16 mouse cellular contexts compared by ENCODE assay signal in the genomic region with DNA sequence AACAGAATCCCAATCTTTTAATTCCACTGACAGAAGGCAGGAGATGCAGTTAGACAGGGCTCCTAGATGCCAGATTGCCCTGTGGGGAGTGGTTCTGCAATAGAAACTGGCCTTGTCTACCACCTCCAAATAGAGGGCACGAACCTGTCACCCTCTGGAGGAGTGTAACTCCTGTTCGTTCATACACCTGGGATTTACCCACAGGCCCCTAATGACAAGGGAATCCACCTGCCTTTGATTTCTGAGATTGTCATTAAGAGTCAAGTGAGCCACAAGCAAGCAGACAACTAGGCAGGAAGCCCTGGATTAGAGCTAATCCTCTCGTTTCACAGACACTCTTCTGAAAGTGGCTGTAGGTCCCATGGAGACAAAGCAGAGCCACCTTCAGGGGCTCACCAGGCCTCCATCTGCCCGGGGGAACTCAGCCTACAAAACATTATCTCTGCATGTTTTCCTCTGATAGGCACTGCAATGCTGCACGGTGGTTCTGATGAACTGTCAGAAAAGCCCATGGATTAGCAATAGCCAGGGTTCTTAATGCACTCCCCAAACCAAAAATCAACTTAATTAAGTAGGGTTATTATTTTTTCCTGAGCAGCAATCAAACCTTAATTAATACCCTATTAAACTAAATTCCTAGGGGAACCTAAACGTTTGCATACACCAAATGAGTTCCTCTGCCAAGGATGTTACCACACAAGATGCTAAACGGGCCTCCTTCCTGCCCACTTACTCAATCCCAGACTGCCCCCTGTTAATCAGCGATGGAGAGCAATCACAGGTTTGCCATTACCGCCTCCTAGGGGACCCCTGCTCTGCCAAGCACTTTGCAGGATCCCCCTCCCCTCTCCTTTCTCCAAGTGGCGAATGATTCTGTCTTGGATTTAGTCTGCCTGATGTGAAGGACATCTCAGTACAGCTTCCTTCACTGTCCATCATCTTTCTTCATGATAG.
A peak's percentile ranks its signal among the peaks of the same experiment; 100 is the strongest.
DNase-seq lines count a peak whose midpoint lies in the region; ATAC-seq lines count a peak whose summit lies in the region.
"Had no signal": no experiment of that assay in that cellular context is flagged by ENCODE, and none has a peak within 500 bp of the region (broad histone marks: within the 10 kb centered on the region; RNA-seq: fewer than 3 reads in every experiment).

No protein-coding gene starts in this region.

- peak overlapping the region; percentile 61 for H3K4me2 ChIP-seq in heart, embryonic 14.5 days (ENCODE audit: low read length)
- H3K4me2 ChIP-seq in midbrain, embryonic 11.5 days, result no peak overlapping the region
- H3K4me2 ChIP-seq in midbrain, embryonic 13.5 days (replicated peaks), result no peak overlapping the region

- H3K27ac ChIP-seq in heart, embryonic 14.5 days (replicated peaks in 1 of 2; ENCODE audit: control insufficient read depth in 1 of 2, insufficient read depth in 1 of 2, low read depth in 2 of 2, low read length in 2 of 2), result peak overlapping the region; percentile 22 to 77; a peak in 3 of 4 replicates
- H3K27ac ChIP-seq in midbrain, embryonic 10.5 days (replicated peaks), result peak overlapping the region; percentile 33; the same call in 1 of the 2 replicates
- H3K27ac ChIP-seq in midbrain, embryonic 11.5 days (ENCODE audit: low read depth, low read length), result no peak overlapping the region
- peak overlapping the region; percentile 52 for H3K27ac ChIP-seq in midbrain, embryonic 13.5 days
- H3K27ac ChIP-seq: liver, embryonic 14.5 days had no signal

- H3K9me3 ChIP-seq in heart, embryonic 14.5 days (ENCODE audit: control insufficient read depth, low read length), result no peaks in the 10 kb centered on the region
- no peaks in the 10 kb centered on the region for H3K9me3 ChIP-seq in midbrain, embryonic 10.5 days (replicated peaks)
- H3K9me3 ChIP-seq in midbrain, embryonic 11.5 days (ENCODE audit: control insufficient read depth, low read length), result no peaks in the 10 kb centered on the region
- H3K9me3 ChIP-seq in midbrain, embryonic 13.5 days, result no peaks in the 10 kb centered on the region
- H3K9me3 ChIP-seq: G1E had no signal

- peaks cover 14 to 23% of the 10 kb centered on the region in 2 experiments for H3K4me1 ChIP-seq in heart, embryonic 14.5 days (ENCODE audit: control insufficient read depth in 2 of 2, insufficient read depth in 2 of 2, low read length in 2 of 2)
- H3K4me1 ChIP-seq in midbrain, embryonic 10.5 days, result peaks cover 32% of the 10 kb centered on the region
- peaks cover 8% of the 10 kb centered on the region; the same call in 1 of the 2 replicates for H3K4me1 ChIP-seq in midbrain, embryonic 11.5 days (ENCODE audit: control insufficient read depth, insufficient read depth, low read length)
- peaks cover 53% of the 10 kb centered on the region for H3K4me1 ChIP-seq in midbrain, embryonic 13.5 days (replicated peaks)

- no peak for ATAC-seq in heart, embryonic 14.5 days (ENCODE audit: insufficient number of reproducible peaks, insufficient read depth, low FRiP score, low read depth)
- no peak for ATAC-seq in midbrain, embryonic 11.5 days (ENCODE audit: low FRiP score)
- peak; percentile 81 for ATAC-seq in midbrain, embryonic 13.5 days

- H3K4me3 ChIP-seq in heart, embryonic 14.5 days (ENCODE audit: control insufficient read depth in 1 of 2, insufficient read depth in 1 of 2, low read depth in 1 of 2, low read length in 2 of 2), result peak overlapping the region; percentile 47 to 61
- H3K4me3 ChIP-seq in midbrain, embryonic 10.5 days, result no peak overlapping the region
- no peak overlapping the region for H3K4me3 ChIP-seq in midbrain, embryonic 11.5 days (ENCODE audit: low read depth, low read length)
- no peak overlapping the region for H3K4me3 ChIP-seq in midbrain, embryonic 13.5 days (replicated peaks)

- 35% methylated on average over 10 of the region's 10 CpGs for WGBS in heart, embryonic 14.5 days
- 29% methylated on average over 10 of the region's 10 CpGs for WGBS in midbrain, embryonic 10.5 days
- 29% methylated on average over 10 of the region's 10 CpGs for WGBS in midbrain, embryonic 11.5 days
- 19% methylated on average over 10 of the region's 10 CpGs for WGBS in midbrain, embryonic 13.5 days

- no peak for DNase-seq in heart, postnatal 36 days
- no peak for DNase-seq in midbrain, embryonic 10.5 days (ENCODE audit: low spot score)
- no peak for DNase-seq in midbrain, embryonic 11.5 days (ENCODE audit: low spot score, missing footprints)
- peak; percentile 64 for DNase-seq in retina, postnatal 1 day
- no peak for DNase-seq in lung, postnatal 14 days
- DNase-seq: cerebellum, adult 11-12 months; gastrocnemius, postnatal 10 days; kidney, adult 8-10 months; kidney, postnatal 36 days; layer of hippocampus, postnatal 36 days; lung, postnatal 36 days; spleen, adult 18-20 months had no signal

- peaks cover 29% of the 10 kb centered on the region for H3K36me3 ChIP-seq in heart, embryonic 14.5 days (ENCODE audit: control insufficient read depth, insufficient read depth, low read length)
- H3K36me3 ChIP-seq in midbrain, embryonic 10.5 days, result peaks cover 1% of the 10 kb centered on the region
- H3K36me3 ChIP-seq in midbrain, embryonic 11.5 days (ENCODE audit: control insufficient read depth, insufficient read depth, low read length), result no peaks in the 10 kb centered on the region
- H3K36me3 ChIP-seq in midbrain, embryonic 13.5 days, result peaks cover 2% of the 10 kb centered on the region; the same call in 1 of the 2 replicates
- H3K36me3 ChIP-seq: G1E had no signal

- peak overlapping the region; percentile 78 for H3K9ac ChIP-seq in heart, embryonic 14.5 days (ENCODE audit: low read length)
- no peak overlapping the region for H3K9ac ChIP-seq in midbrain, embryonic 11.5 days (ENCODE audit: low read length)
- no peak overlapping the region for H3K9ac ChIP-seq in midbrain, embryonic 13.5 days (replicated peaks)
- H3K9ac ChIP-seq: liver, embryonic 14.5 days had no signal

- intact Hi-C loops in heart, postnatal 36 days (cut with DNase I), result no loop called here

- H3K27me3 ChIP-seq in heart, embryonic 14.5 days (ENCODE audit: control insufficient read depth, insufficient read depth, low read length), result no peaks in the 10 kb centered on the region
- no peaks in the 10 kb centered on the region for H3K27me3 ChIP-seq in midbrain, embryonic 10.5 days (ENCODE audit: low read depth, poor library complexity, severe bottlenecking)
- no peaks in the 10 kb centered on the region for H3K27me3 ChIP-seq in midbrain, embryonic 11.5 days (ENCODE audit: control insufficient read depth, insufficient read depth, low read length)
- no peaks in the 10 kb centered on the region for H3K27me3 ChIP-seq in midbrain, embryonic 13.5 days

Comparison
In these comparisons a context has a peak if more than half of its experiments do, and no peak if none do; other contexts are left out.
1. H3K4me3 ChIP-seq: peak in heart, embryonic 14.5 days (2 of 2); none in midbrain, embryonic 10.5 days (single experiment), midbrain, embryonic 11.5 days (single experiment) and midbrain, embryonic 13.5 days (single experiment).